Mouse (Mus musculus): Measurements from ENCODE around the gene Lpxn.

The Lpxn gene

DNA sequence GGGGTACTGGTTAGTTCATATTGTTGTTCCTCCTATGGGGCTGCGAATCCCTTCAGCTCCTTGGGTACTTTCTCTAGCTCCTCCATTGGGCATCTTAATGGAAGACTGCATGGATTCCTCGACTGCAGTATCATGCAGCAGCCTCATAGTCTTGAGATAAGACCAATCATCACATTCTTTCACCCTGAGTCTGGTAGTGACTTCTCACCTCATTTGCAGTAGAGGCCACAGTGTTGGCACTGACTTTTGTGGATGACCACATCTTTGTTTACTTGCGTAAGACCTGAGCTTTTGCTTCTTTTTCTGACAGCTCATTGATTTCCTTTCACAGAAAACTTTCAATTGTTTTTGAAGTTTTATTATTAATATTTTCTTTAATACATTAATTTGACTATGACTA is 9.7 kb downstream of the Lpxn start:
- DNase-seq: no peak

DNA sequence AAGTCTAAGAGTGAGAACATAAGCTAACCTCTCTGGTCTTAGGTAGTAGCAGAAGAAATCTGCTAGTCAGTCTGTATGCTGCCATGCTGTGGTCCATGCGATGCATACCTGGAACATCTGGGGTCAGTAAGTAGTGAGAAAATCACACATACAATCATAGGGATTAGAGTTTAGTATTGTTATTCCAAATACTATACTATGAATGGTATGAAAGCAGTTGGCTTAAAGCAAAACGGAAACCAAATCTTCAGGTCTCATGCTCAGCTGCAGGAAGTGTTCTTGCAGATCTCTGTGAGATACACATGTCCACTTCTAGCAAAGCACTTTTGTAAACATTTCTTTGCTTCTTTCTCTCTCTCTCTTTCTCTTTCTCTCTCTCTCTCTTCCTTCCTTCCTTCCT is 10.2 kb downstream of the Lpxn start:
- no peak for DNase-seq

DNA sequence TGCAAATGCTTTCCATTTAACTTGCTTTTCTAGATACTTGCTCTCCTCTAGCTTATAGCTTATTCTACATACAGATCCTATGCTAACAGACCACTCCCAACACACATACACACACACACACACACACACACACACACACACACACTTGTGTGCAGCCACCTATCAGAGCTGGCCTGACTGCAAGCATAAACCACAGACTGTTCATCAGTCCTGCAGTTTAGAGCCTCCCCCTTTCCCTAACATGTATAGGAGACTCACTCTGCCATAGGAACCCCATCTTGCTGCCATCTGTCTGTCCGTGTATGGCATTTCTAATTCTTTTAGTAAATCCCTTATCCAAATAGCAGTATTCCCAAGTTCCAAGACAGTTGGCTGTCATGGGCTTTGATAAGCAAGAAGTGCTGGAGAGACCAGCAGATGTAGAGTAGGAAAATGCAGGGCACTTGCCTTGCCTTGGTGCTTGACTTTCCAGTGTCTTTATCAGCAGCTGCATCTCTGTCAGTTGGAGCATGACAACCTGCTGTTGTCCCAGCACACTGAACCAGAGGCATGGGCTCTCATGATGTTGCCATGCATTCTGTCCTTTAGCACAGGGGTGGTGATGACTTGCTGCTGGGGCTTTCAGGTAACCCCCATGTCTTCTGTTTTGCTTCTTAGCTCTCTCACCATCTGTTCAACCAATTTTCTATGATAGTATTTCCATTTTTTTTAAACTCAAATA is 16.8 kb downstream of the Lpxn start:
- no peak for DNase-seq

DNA sequence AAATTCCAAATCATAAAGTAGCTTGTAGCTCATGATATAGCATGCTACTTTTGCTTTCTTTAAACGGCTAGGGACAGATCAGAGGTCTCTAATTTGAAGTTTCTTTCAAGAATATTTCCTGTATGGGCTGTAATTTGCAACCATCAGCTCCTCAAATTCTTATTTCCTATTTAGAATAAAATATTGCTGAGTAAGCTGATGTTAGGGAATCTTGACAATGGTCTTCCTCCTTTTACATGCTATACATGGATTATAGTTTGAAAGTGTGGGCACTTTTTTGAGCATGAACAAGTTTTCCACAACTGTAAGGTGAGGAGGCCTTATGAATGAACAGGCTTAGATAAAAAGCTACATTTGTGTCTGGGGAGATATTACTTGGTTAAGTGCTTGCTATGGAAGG is 17.9 kb downstream of the Lpxn start:
- DNase-seq: no peak

DNA sequence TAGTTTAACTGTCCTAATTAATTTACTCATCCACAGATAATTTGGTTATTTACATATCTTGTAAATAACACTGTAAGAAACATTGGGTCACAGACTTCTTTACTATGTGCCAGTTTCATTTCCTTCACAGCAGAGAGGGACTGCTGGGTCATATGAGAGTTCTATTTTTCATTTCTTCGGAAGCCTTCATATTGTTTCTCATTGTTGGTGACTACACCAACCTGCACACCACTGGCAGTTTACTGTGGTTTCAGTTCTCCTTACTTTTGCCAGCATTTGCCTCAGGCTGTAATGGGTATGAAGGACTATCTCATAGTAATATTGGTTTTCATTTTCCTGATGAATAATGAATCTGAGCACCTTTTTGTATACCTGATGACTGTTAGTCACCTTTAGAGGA is 22.5 kb downstream of the Lpxn start:
- no peak for DNase-seq

DNA sequence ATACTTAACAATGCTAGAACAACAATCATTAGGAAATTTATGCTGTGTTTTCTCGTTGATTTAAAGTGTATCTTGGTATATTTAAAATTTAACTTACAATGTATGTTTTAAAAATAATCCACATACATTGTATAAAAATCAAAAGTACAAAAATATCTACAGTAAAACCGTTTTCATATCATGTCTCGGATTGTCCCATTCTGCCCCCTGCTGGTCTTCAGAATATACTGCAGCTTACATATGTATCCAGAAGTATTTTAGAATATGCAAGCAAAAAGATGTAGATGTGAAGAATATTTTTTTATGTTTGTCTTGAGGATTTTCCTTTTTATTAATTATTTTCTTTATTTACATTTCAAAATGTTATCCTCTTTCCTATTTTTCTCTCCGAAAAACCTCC is 24.4 kb downstream of the Lpxn start:
- DNase-seq: peak; percentile 44 to 65

DNA sequence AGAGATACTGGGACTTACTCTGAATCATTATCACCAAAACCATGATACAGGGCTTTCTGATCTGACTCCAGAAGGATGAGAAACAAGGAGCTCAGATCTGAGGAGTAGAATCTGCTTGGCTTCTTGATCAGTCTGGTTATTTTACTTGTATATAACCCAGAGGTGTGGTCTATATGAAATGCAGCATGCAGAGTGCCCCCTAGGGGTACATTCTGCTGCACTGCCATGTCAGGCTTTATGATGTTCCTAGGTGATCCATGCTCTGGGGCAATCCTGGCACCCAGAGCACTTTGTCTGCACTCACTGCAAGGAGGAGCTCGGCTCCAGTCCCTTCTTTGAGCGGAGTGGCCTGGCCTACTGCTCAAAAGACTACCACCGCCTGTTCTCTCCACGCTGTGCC is 28.6 kb downstream of the Lpxn start:
- DNase-seq: peak in 1 of 2 experiments; percentile 5

DNA sequence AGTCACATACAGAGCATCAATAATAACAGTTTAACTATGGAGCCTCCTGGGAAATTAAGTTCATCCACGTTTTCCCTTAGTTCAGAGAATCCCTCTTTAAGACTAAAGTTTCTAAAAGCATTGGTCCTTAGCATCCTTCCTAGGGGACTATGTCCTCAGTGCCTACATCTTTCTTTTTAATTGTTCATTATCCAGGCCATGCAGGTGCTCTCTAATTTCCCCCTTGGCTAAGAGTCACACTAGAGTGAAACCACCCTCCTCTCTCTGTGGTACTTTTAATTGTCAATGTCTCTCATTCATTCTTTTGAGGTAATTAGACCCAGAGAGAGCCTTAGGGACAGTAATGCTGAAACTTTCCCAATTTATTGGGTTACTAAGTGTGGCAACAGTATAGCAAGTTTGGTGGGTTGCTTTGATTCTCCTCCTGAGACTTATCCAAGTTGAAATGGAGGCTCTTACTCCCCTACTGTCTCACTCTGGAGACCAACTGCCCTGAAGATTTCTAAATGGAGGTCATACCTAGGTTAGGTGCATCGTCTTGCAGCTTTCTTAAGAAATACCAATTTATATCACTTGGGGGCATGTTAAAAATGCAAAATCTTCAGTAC is 34.9 kb downstream of the Lpxn start:
- no peak for DNase-seq

DNA sequence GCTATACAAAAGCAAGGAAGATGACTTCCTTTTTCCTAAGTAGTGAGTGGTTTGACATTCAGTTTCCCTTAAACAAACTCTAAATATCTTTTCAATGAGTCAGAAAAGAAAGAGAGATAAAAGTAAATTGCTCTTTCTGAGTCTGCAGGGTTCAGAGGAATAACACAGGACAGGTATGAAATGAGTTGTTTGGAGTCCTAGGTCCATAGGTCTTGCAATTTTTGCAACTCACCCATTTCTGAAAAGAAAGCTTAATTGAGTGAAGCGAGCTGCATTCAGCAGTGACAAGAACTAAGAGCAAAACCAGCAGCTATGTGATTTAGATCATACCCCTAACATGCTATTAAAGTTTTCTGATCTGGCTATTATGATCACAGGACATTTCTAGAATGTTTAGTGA is 35.6 kb downstream of the Lpxn start:
- DNase-seq: no peak

DNA sequence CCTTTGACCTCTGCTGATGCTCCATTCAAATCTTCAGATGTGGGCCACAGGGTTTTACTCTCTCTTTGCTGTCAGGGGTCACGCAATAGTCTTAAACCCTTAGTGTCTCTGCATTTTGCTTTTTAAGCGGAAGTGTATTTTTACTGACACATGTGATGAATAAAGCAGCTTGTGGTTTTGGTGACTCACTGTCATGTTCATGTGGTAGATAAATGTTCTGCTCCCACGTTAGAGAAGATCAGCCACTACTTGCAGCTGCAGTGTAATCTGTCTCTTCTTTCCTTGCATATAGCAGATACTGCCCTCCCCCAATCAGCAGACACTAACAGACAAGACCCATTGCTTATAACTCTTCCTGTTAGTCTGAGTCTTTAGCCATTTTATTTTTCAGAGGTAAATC is 37.6 kb downstream of the Lpxn start:
- DNase-seq: no peak

DNA sequence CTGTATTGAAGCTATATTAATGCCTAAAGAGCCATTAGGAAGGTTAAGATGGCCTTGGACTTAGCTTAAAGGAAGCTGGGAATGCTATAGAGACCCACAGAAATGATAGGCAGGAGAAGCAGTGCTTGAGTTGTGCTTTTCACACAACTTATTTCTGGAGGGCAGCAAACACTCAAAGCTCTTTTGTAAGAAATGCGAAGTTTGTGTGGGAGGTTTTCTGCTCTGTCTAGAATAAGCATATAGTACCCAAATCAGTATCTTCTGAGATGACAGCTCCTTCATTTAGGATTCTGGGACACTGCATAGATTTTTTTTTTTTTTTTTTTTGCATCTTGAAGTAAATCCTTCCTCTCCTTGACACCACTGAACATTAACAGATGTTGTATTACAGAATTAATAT is 42.5 kb downstream of the Lpxn start:
- no peak for DNase-seq

DNA sequence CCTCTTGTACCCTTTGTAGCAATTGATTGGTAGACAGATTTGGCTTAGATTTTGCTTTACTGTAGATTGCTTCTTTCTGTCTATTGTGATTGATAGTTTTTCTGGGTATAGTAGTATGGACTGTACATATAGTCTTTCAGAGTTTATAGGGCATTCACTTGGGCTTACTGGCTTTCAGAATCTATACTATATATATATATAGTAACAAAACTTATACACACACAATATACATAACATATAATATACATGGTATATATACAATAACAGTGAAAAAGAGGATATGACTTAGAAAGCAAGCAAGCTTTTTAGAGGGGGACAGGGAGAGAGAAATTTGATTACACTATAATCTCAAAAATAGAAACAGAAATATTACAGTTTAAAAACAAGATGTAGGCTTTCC is 50.4 kb downstream of the Lpxn start, which contains the start of gene Gm5244:
Gene Gm5244 (plus strand): TSS at position 301 of the 400 bp plus-strand sequence.
- DNase-seq: no peak

DNA sequence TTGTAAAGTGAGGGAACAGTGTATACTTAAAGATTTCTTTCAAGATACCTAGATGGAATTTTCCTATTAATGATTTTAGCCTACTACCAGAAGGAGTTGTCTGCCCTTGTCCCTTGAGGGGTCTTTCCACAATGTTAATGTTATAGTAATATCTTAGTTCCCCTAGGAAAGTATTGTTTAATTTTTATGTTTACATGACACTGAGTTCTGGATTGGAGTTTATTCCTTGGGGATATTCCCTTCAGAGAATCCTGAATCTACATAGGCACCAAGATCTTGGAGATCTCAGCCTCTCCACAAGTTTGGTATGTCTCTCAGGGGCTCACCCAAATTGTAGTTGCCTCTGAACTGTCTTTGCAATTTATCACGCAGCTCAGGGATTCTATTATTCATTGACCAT is 61.0 kb downstream of the Lpxn start, which contains the start of gene Olfr1444:
Gene Olfr1444 (plus strand): TSS at position 301 of the 400 bp plus-strand sequence.
- DNase-seq: no peak
